Mouse (Mus musculus): ENCODE measurements around the gene Zfp697. TPM values are rescaled to one million over a fixed set of nuclear protein-coding genes. Genes with fewer than 3 reads are reported as not detected.
"Not testable (repeated sequence)": the region's sequence is repeated elsewhere in the genome, so short reads cannot be mapped to it uniquely, and the experiment has no call there.

The Zfp697 gene
- polyA plus RNA-seq, 1 experiment from 2014 or later, result 7.4 TPM

DNA sequence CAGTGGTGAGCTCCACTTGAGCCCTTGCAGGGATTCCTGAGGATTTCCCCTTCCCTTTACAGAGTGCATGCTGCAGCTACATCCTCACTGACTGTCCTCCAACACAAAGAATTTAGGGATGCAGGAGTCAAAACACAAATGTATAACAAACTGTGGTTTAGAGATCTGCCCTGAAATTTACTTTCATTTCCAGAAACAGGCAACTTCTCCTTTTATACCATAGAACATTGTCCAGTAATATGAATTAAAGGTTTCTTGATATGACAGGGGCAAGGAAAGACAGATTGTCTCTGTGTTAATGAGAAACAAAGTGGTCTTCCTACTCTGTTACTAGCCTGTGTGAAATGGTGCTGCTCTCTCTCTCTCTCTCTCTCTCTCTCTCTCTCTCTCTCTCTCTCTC is 115.1 kb downstream of the Zfp697 start:
- H3K36me3 ChIP-seq (ENCODE audit: control insufficient read depth, insufficient read depth, low read length); H3K4me1 ChIP-seq (ENCODE audit: control insufficient read depth, insufficient read depth, low read length); H3K27ac ChIP-seq (ENCODE audit: low read length); H3K27me3 ChIP-seq (replicated peaks; ENCODE audit: control insufficient read depth, insufficient read depth, low read length); ATAC-seq; H3K4me2 ChIP-seq (ENCODE audit: low read depth, low read length); H3K9me3 ChIP-seq (ENCODE audit: control insufficient read depth, low read length); H3K9ac ChIP-seq (ENCODE audit: low read depth, low read length); H3K4me3 ChIP-seq (ENCODE audit: low read length): not testable (repeated sequence)

DNA sequence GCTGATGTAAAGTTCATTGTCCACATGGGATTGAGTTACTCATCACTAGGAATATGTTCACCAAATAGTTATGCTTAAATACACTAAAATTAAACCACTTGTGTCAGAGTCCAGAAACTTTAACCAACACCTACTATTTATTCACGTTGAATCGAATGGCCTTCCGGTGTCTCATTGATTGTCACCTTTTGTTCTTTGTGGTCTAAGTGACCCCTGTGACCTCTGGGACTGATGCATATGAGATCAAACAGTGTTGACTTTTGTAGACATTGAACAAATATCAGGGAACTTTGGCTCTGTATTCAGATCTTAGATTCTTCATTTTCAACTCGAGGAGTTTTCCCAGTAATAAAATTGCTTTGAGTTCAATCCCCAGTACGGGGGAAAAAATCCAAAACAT is 125.0 kb downstream of the Zfp697 start:
- ATAC-seq; H3K9ac ChIP-seq (ENCODE audit: low read depth, low read length); H3K27me3 ChIP-seq (replicated peaks; ENCODE audit: control insufficient read depth, insufficient read depth, low read length); H3K27ac ChIP-seq (ENCODE audit: low read length); H3K9me3 ChIP-seq (ENCODE audit: control insufficient read depth, low read length); H3K4me3 ChIP-seq (ENCODE audit: low read length); H3K36me3 ChIP-seq (ENCODE audit: control insufficient read depth, insufficient read depth, low read length); H3K4me1 ChIP-seq (ENCODE audit: control insufficient read depth, insufficient read depth, low read length); H3K4me2 ChIP-seq (ENCODE audit: low read depth, low read length): not testable (repeated sequence)
- no CpG with 5 or more reads among the region's 5 CpGs for WGBS

DNA sequence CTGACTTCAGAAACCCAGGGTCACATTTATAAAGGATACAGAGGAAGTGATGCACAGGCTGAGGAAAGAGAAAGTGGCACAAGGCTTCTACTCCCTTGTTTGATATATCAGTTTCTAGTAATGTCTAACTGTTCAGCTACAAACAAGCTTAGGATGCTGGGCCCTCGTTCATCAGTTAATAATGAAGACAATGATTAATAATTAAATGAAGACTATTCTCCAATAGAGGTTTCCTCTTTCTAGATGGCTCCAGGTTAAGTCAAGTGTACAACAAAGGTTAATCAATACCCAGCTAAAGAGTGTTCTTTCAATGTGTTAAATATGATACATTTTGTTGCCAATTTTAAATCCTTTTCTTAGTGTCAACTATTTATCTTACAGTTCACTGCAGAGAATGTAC is 128.2 kb downstream of the Zfp697 start, which contains the start of gene Hsd3b4:
TSS of gene Hsd3b4 (minus strand) at position 101 of the 400 bp plus-strand sequence.
- H3K27me3 ChIP-seq (replicated peaks; ENCODE audit: control insufficient read depth, insufficient read depth, low read length); H3K4me2 ChIP-seq (ENCODE audit: low read depth, low read length); H3K4me1 ChIP-seq (ENCODE audit: control insufficient read depth, insufficient read depth, low read length); H3K9me3 ChIP-seq (ENCODE audit: control insufficient read depth, low read length); ATAC-seq; H3K27ac ChIP-seq (ENCODE audit: low read length); H3K4me3 ChIP-seq (ENCODE audit: low read length); H3K36me3 ChIP-seq (ENCODE audit: control insufficient read depth, insufficient read depth, low read length); H3K9ac ChIP-seq (ENCODE audit: low read depth, low read length): not testable (repeated sequence)
- no CpG with 5 or more reads among the region's 1 CpGs for WGBS

DNA sequence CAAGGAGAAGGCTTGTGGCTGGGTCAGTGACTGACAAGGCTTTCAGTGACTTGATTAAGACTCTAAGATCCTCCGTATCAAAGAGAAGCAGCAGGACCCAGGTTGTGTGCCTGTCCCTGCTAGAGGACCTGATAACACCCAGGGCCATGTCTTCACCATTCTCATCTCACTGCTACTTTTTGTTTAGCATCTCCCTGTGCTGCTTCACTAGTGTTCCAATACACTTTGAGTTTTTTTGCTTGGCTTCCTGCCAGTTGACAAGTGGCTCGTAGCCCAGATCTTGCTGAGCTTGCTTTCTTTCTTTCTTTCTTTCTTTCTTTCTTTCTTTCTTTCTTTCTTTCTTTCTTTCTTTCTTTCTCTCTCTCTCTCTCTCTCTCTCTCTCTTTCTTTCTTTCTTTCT is 140.5 kb downstream of the Zfp697 start:
- H3K4me3 ChIP-seq (ENCODE audit: low read length); H3K27me3 ChIP-seq (replicated peaks; ENCODE audit: control insufficient read depth, insufficient read depth, low read length): not testable (repeated sequence)
- 57% methylated on average over 1 of the region's 2 CpGs for WGBS

DNA sequence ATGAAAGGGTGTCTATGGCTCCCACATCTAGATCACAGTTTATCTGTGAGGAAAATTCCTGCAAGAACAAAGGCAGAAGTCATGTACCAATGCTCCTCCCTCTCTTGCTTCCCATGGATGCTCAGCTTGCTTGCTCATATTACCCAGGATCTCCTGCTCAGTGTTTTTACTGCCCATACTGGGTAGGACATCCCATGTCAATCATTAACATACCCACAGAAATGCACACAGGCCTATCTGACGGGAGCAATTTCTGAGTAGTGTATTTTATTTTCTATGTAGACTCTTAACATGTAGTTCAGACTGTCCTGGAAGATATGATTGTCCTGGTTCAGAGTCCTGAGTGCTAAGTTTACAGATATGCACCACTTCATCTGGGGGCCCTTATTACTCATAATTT is 142.3 kb downstream of the Zfp697 start:
- peak; percentile 46; the same call in 1 of the 2 replicates for ATAC-seq

More for the DNA sequence above, 140.5 kb downstream of the Zfp697 start:
- ATAC-seq; H3K36me3 ChIP-seq (ENCODE audit: control insufficient read depth, insufficient read depth, low read length); H3K4me2 ChIP-seq (ENCODE audit: low read depth, low read length); H3K9me3 ChIP-seq (ENCODE audit: control insufficient read depth, low read length); H3K9ac ChIP-seq (ENCODE audit: low read depth, low read length); H3K4me1 ChIP-seq (ENCODE audit: control insufficient read depth, insufficient read depth, low read length); H3K27ac ChIP-seq (ENCODE audit: low read length): not testable (repeated sequence)

DNA sequence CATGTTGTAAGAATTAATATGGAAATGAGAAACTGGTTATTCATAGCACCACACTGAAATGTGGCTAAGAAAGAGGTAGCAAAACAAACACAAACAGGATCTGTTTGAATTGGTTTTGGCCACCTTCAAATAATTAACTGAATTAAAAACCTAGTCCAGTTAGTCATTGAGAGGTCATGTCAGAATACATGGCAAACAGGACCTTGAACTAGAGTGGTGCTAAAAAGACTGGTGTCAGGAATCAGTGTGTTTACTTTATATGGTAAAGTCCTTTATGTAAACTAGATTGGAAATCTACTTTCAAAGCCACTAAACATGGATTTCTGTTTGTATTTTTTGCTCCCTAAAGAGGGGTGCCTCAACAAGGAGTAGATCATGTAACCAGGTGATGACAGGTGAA is 142.7 kb downstream of the Zfp697 start:
- not testable (repeated sequence) for H3K27ac ChIP-seq (ENCODE audit: low read length); H3K9me3 ChIP-seq (ENCODE audit: control insufficient read depth, low read length); ATAC-seq; H3K4me3 ChIP-seq (ENCODE audit: low read length); H3K4me1 ChIP-seq (ENCODE audit: control insufficient read depth, insufficient read depth, low read length); H3K36me3 ChIP-seq (ENCODE audit: control insufficient read depth, insufficient read depth, low read length); H3K9ac ChIP-seq (ENCODE audit: low read depth, low read length); H3K4me2 ChIP-seq (ENCODE audit: low read depth, low read length); H3K27me3 ChIP-seq (replicated peaks; ENCODE audit: control insufficient read depth, insufficient read depth, low read length)

More for the DNA sequence above, 142.3 kb downstream of the Zfp697 start:
- WGBS, result no CpG with 5 or more reads among the region's 1 CpGs
- H3K9ac ChIP-seq (ENCODE audit: low read depth, low read length); H3K4me1 ChIP-seq (ENCODE audit: control insufficient read depth, insufficient read depth, low read length); H3K4me2 ChIP-seq (ENCODE audit: low read depth, low read length); H3K4me3 ChIP-seq (ENCODE audit: low read length); H3K27me3 ChIP-seq (replicated peaks; ENCODE audit: control insufficient read depth, insufficient read depth, low read length); H3K9me3 ChIP-seq (ENCODE audit: control insufficient read depth, low read length); H3K27ac ChIP-seq (ENCODE audit: low read length); H3K36me3 ChIP-seq (ENCODE audit: control insufficient read depth, insufficient read depth, low read length): not testable (repeated sequence)

DNA sequence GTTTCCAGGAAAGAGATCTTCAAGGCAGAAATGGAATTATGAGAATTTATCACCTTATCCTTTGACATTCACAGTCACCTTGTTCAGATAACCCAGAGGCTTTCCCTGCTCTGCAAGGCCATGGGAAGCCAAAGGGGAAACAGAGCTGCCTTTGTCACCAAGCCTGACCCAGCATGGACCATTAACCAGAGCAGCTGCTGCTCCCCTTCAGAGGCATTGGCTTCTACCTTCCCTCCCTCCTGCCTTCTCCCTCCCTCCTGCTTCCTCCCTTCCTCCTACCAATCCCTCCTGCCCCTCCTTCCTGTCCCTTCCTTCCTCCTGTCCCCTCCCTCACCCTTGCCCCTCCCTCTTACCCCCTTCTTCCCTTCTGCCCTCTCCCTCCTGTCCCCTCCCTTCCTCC is 165.4 kb downstream of the Zfp697 start:
- H3K4me1 ChIP-seq (ENCODE audit: control insufficient read depth, insufficient read depth, low read length); H3K4me3 ChIP-seq (ENCODE audit: low read length); H3K9ac ChIP-seq (ENCODE audit: low read depth, low read length); ATAC-seq; H3K27me3 ChIP-seq (replicated peaks; ENCODE audit: control insufficient read depth, insufficient read depth, low read length); H3K27ac ChIP-seq (ENCODE audit: low read length); H3K36me3 ChIP-seq (ENCODE audit: control insufficient read depth, insufficient read depth, low read length); H3K4me2 ChIP-seq (ENCODE audit: low read depth, low read length); H3K9me3 ChIP-seq (ENCODE audit: control insufficient read depth, low read length): not testable (repeated sequence)

DNA sequence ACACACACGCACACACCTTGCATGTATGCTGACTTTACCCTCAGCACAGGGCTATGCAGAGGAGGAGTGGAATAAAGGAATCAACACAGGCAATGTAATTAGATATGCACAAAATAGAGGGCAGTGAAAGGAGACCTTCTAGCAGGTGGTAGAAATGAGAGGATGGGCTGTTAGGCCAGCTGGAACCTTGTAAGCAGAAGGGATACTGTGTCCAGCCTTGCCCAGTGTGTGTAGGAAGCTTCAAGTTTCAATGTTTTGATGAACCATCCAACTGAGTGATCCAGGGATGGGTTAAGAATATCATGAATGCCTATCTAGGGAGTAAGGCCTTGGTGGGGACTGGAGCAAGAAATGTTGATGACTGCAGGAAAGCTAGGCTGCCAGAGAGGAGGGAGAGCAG is 166.2 kb downstream of the Zfp697 start:
- H3K9ac ChIP-seq (ENCODE audit: low read depth, low read length); H3K36me3 ChIP-seq (ENCODE audit: control insufficient read depth, insufficient read depth, low read length); H3K27me3 ChIP-seq (replicated peaks; ENCODE audit: control insufficient read depth, insufficient read depth, low read length); H3K4me2 ChIP-seq (ENCODE audit: low read depth, low read length); H3K4me1 ChIP-seq (ENCODE audit: control insufficient read depth, insufficient read depth, low read length); H3K4me3 ChIP-seq (ENCODE audit: low read length); ATAC-seq; H3K27ac ChIP-seq (ENCODE audit: low read length); H3K9me3 ChIP-seq (ENCODE audit: control insufficient read depth, low read length): not testable (repeated sequence)
- WGBS, result 80% methylated on average over 1 of the region's 1 CpGs

DNA sequence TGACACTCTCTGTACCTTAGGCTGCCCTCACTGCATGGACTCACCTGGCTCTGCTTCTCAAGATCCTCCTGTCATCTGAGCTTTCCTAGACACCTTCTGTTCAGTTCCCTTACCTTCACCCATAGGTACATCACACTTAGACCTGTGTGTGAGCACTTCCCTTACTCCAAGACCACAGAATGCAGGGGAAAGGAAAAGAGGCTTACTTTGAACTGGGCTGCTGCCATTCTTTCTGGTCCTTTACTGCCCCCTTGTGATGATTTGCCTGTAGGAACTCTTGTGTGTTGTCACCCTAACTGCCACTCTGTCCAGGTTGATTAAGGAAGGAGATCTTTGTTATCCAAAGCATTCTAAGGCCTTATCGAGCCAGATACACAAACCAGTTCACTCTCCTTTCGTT is 168.0 kb downstream of the Zfp697 start:
- not testable (repeated sequence) for H3K9ac ChIP-seq (ENCODE audit: low read depth, low read length); H3K4me2 ChIP-seq (ENCODE audit: low read depth, low read length); ATAC-seq; H3K27ac ChIP-seq (ENCODE audit: low read length); H3K4me1 ChIP-seq (ENCODE audit: control insufficient read depth, insufficient read depth, low read length); H3K27me3 ChIP-seq (replicated peaks; ENCODE audit: control insufficient read depth, insufficient read depth, low read length); H3K36me3 ChIP-seq (ENCODE audit: control insufficient read depth, insufficient read depth, low read length); H3K9me3 ChIP-seq (ENCODE audit: control insufficient read depth, low read length); H3K4me3 ChIP-seq (ENCODE audit: low read length)
- no CpG with 5 or more reads among the region's 2 CpGs for WGBS

DNA sequence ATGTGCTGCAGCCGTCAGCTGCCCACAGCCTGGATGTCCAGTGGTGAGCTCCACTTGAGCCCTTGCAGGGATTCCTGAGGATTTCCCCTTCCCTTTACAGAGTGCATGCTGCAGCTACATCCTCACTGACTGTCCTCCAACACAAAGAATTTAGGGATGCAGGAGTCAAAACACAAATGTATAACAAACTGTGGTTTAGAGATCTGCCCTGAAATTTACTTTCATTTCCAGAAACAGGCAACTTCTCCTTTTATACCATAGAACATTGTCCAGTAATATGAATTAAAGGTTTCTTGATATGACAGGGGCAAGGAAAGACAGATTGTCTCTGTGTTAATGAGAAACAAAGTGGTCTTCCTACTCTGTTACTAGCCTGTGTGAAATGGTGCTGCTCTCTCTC is 168.6 kb downstream of the Zfp697 start:
- not testable (repeated sequence) for ATAC-seq; H3K36me3 ChIP-seq (ENCODE audit: control insufficient read depth, insufficient read depth, low read length); H3K4me1 ChIP-seq (ENCODE audit: control insufficient read depth, insufficient read depth, low read length); H3K27ac ChIP-seq (ENCODE audit: low read length); H3K4me3 ChIP-seq (ENCODE audit: low read length); H3K4me2 ChIP-seq (ENCODE audit: low read depth, low read length); H3K9me3 ChIP-seq (ENCODE audit: control insufficient read depth, low read length); H3K9ac ChIP-seq (ENCODE audit: low read depth, low read length); H3K27me3 ChIP-seq (replicated peaks; ENCODE audit: control insufficient read depth, insufficient read depth, low read length)
- WGBS, result no CpG with 5 or more reads among the region's 1 CpGs
